Mouse (Mus musculus) brain, embryonic 14.5 days (tissue): ENCODE measurements at regions not wholly inside any gene's neighbourhood (a gene's known extent, or its start where the extent isn't known, plus 50 kb on each side); places are given as distances from the start of the nearest gene placed in this dataset.

Source experiments
- CTCF ChIP-seq: fragments of 200-500 bp; IDR thresholded peaks from 2 replicates; pipeline ENCODE4 v1.5.1; 2012; ENCODE audit warnings: inconsistent platforms, mild to moderate bottlenecking, moderate library complexity, borderline replicate concordance; ENCODE audit not compliant: insufficient read depth, insufficient read length; ENCODE audit errors: extremely low read depth
- POLR2A ChIP-seq: fragments of 200-500 bp; IDR thresholded peaks from 2 replicates; pipeline ENCODE4 v1.6.1; 2012; ENCODE audit warnings: mild to moderate bottlenecking, inconsistent platforms, borderline replicate concordance; ENCODE audit not compliant: poor library complexity, insufficient read depth, insufficient read length, severe bottlenecking; ENCODE audit errors: extremely low read depth

GRCm38 (mm10) chr1:186515071-186515470 lies 190.7 kb downstream of the Tgfb2 start:
- TF ChIP-seq POLR2A (no peak), CTCF (no peak)
